Mouse (Mus musculus): ENCODE results near the gene 4931440F15Rik. TPM values are rescaled to one million over a fixed set of nuclear protein-coding genes. Genes with fewer than 3 reads are reported as not detected.
"Not testable (repeated sequence)": the region's sequence is repeated elsewhere in the genome, so short reads cannot be mapped to it uniquely, and the experiment has no call there.

Gene 4931440F15Rik
- polyA plus RNA-seq (2012) = not detected in 2 replicates

- not testable (repeated sequence) for H3K9me3 ChIP-seq (ENCODE audit: control insufficient read depth, low read length); H3K4me1 ChIP-seq (ENCODE audit: control insufficient read depth); H3K36me3 ChIP-seq (ENCODE audit: control insufficient read depth); H3K4me3 ChIP-seq (replicated peaks)
- peaks cover 45% of the 10 kb centered on the region for H3K27me3 ChIP-seq (ENCODE audit: control insufficient read depth)
Observed at GRCm38 (mm10) chr11:29825271-29825718, at the start of gene 4931440F15Rik. Gene 4931440F15Rik (minus strand): TSS chr11:29825668.

DNA sequence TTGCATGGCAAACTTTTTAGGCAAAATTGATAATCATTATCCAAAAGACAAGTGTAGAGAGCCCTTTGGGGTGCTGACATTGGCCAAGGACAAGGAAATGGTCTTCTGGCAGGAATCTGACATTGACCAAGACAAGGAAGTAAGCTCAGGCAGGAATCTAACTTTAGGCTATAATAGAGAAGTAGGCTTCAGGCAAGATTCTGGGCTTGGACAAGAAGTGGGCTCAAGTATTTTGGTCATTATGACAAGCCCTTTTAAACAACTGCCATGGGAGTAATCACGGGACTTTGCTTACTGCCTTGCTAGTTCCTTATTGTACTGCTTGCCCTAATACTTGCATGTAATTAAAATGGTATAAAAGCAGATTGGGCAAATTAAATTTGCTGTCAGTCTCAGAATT is 49.3 kb upstream of the 4931440F15Rik start:
- not testable (repeated sequence) for H3K4me1 ChIP-seq (ENCODE audit: control insufficient read depth); H3K36me3 ChIP-seq (ENCODE audit: control insufficient read depth); H3K4me3 ChIP-seq (replicated peaks); H3K27me3 ChIP-seq (ENCODE audit: control insufficient read depth); H3K9me3 ChIP-seq (ENCODE audit: control insufficient read depth, low read length)

DNA sequence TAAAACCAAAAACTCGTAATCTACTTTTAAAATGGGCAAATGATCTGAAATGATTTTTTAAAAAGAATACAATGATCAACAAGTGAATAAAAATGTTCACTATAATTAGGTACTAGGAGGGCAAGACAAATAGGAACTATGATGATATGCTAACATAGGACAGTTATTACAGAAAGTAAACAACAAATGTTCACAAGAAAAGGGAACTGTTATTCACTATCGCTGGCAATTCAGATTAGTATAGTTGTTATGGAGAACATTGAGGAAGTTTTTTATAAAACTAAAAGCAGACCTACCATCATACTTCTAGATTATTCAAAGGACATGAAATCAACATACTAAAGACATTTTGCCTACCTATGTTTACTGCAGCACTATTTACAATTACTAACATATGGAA is 44.7 kb upstream of the 4931440F15Rik start:
- Histone ChIP-seq H3K4me3 (replicated peaks) (no peak overlapping the region), H3K27me3 (ENCODE audit: control insufficient read depth) (no peaks in the 10 kb centered on the region), H3K9me3 (ENCODE audit: control insufficient read depth, low read length) (no peaks in the 10 kb centered on the region), H3K36me3 (ENCODE audit: control insufficient read depth) (no peaks in the 10 kb centered on the region), H3K4me1 (ENCODE audit: control insufficient read depth) (no peaks in the 10 kb centered on the region)
- TF ChIP-seq TAL1 (IDR thresholded peaks at IDR 0.05; ENCODE audit: low read length) (no peak), GATA1 (IDR thresholded peaks at IDR 0.05; ENCODE audit: low read length) (no peak)

DNA sequence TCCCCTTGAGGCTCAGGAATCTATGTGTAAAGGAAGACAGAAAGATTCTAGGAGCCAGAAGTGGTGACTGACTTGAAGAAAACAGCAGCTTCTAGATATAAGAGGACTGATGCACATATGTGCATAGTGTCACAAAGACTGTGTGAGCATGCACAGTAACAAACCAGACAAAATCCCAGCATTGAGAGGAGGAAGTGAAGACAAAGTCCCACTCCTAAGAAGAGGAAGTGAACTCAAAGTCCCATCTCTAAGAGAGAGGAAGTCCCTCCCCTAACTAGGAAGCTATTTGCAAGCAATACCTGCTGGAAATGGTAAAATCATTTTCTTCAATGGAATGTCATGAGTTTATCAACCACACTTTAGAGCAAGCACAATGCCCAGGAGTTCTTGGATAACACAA is 38.8 kb upstream of the 4931440F15Rik start:
- no peak overlapping the region for H3K4me3 ChIP-seq (replicated peaks)
- no peaks in the 10 kb centered on the region for H3K36me3 ChIP-seq (ENCODE audit: control insufficient read depth)
- no peaks in the 10 kb centered on the region for H3K9me3 ChIP-seq (ENCODE audit: control insufficient read depth, low read length)
- TF ChIP-seq TAL1 (IDR thresholded peaks at IDR 0.05; ENCODE audit: low read length) (no peak), GATA1 (IDR thresholded peaks at IDR 0.05; ENCODE audit: low read length) (no peak)
- no peaks in the 10 kb centered on the region for H3K27me3 ChIP-seq (ENCODE audit: control insufficient read depth)
- no peaks in the 10 kb centered on the region for H3K4me1 ChIP-seq (ENCODE audit: control insufficient read depth)

- no peak overlapping the region for H3K4me3 ChIP-seq (replicated peaks)
- no peaks in the 10 kb centered on the region for H3K27me3 ChIP-seq (ENCODE audit: control insufficient read depth)
- H3K9me3 ChIP-seq (ENCODE audit: control insufficient read depth, low read length) = no peaks in the 10 kb centered on the region
- H3K4me1 ChIP-seq (ENCODE audit: control insufficient read depth) = no peaks in the 10 kb centered on the region
- TF ChIP-seq GATA1 (IDR thresholded peaks at IDR 0.05; ENCODE audit: low read length) (no peak), TAL1 (IDR thresholded peaks at IDR 0.05; ENCODE audit: low read length) (no peak)
- no peaks in the 10 kb centered on the region for H3K36me3 ChIP-seq (ENCODE audit: control insufficient read depth)
Observed at GRCm38 (mm10) chr11:29861750-29862397, 36.4 kb upstream of the 4931440F15Rik start.

DNA sequence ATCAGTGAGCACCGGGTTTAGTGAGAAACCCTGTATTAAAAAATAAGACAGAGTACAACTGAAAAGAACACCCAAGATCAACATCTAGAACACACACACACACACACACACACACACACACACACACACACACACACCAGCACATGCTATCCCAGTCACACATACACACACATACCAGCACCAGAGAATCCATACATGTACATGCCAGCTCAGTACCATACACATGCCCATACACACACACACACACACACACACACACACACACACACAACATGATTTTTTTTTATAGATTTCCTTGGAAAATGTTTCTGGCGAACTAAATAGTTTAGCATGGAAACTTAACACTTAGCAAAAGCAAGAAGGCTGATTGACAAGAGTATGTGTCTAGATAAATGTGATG is 35.6 kb upstream of the 4931440F15Rik start:
- Histone ChIP-seq H3K27me3 (ENCODE audit: control insufficient read depth) (no peaks in the 10 kb centered on the region), H3K36me3 (ENCODE audit: control insufficient read depth) (no peaks in the 10 kb centered on the region), H3K9me3 (ENCODE audit: control insufficient read depth, low read length) (no peaks in the 10 kb centered on the region), H3K4me3 (replicated peaks) (no peak overlapping the region), H3K4me1 (ENCODE audit: control insufficient read depth) (no peaks in the 10 kb centered on the region)
- TF ChIP-seq TAL1 (IDR thresholded peaks at IDR 0.05; ENCODE audit: low read length) (no peak), GATA1 (IDR thresholded peaks at IDR 0.05; ENCODE audit: low read length) (no peak)

GRCm38 (mm10) chr11:29840606-29841227 is 15.2 kb upstream of the 4931440F15Rik start:
- Histone ChIP-seq H3K36me3 (ENCODE audit: control insufficient read depth) (no peaks in the 10 kb centered on the region), H3K4me1 (ENCODE audit: control insufficient read depth) (no peaks in the 10 kb centered on the region), H3K9me3 (ENCODE audit: control insufficient read depth, low read length) (no peaks in the 10 kb centered on the region), H3K27me3 (ENCODE audit: control insufficient read depth) (no peaks in the 10 kb centered on the region), H3K4me3 (replicated peaks) (no peak overlapping the region)
- no peak for TF ChIP-seq GATA1 (IDR thresholded peaks at IDR 0.05; ENCODE audit: low read length)

DNA sequence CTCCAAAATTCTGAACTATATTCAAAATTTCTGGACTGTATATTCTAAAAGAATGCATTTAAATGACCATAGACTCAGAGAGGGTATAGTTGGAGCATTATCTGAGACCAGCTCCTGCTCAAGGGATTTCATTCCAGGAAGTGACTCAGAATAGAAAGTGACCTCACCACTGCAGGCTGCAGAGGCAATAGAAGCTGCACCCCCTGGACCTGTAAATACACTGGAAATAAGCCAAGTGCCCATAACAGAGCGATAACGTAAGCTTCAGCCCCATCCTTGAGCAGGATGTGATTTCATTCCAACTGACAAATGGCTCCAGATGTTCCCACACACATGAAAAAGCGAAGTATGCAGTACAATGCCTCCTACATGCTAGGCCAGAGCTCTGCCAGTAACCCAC is 14.3 kb upstream of the 4931440F15Rik start:
- Histone ChIP-seq H3K9me3 (ENCODE audit: control insufficient read depth, low read length) (no peaks in the 10 kb centered on the region), H3K4me3 (replicated peaks) (no peak overlapping the region), H3K27me3 (ENCODE audit: control insufficient read depth) (no peaks in the 10 kb centered on the region), H3K4me1 (ENCODE audit: control insufficient read depth) (no peaks in the 10 kb centered on the region), H3K36me3 (ENCODE audit: control insufficient read depth) (no peaks in the 10 kb centered on the region)
- TF ChIP-seq GATA1 (IDR thresholded peaks at IDR 0.05; ENCODE audit: low read length) (no peak), TAL1 (IDR thresholded peaks at IDR 0.05; ENCODE audit: low read length) (no peak)

DNA sequence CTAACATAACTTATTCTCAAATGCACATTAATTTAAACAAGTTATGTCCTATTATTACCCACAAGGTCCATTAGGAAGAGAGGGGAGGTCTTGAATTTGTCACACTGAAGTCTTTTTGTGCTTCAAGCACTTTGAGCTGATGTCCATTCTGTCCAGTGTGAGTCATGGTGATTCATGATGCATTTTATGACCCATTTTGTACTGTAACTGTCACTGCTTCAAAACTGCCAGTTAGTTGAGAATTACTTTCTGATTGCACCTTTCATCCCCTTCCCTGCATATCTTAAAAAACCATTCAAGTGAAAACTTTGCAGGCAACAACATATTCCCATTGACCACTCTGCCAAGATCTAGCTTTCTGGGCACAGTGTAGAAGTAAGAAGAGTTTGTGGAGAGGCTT is 11.6 kb upstream of the 4931440F15Rik start:
- Histone ChIP-seq H3K9me3 (ENCODE audit: control insufficient read depth, low read length) (no peaks in the 10 kb centered on the region), H3K36me3 (ENCODE audit: control insufficient read depth) (no peaks in the 10 kb centered on the region), H3K4me3 (replicated peaks) (no peak overlapping the region), H3K4me1 (ENCODE audit: control insufficient read depth) (no peaks in the 10 kb centered on the region), H3K27me3 (ENCODE audit: control insufficient read depth) (no peaks in the 10 kb centered on the region)
- TF ChIP-seq GATA1 (IDR thresholded peaks at IDR 0.05; ENCODE audit: low read length) = no peak
- no peak for TF ChIP-seq TAL1 (IDR thresholded peaks at IDR 0.05; ENCODE audit: low read length)

DNA sequence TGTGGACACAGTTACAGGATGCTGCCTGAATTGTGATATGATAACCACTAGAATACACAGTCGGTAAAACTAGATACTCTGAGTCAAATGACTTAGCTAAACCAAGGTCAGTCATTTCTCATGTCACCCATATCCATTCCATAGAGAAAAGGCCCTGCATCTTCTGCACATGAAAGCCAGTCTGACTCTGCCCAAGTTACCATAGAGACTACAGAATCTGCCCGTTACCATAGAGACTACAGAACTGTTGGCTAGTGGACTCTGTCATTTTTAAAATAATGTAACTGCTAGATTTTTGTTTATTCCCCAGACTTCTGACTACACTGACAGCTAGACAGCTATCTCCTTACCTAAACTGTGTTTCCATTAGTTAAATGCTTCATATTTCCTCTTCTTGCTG is 2.3 kb upstream of the 4931440F15Rik start:
- peaks cover 38% of the 10 kb centered on the region for H3K27me3 ChIP-seq (ENCODE audit: control insufficient read depth)
- H3K4me3 ChIP-seq (replicated peaks) = no peak overlapping the region
- TF ChIP-seq GATA1 (IDR thresholded peaks at IDR 0.05; ENCODE audit: low read length) = no peak
- no peaks in the 10 kb centered on the region for H3K36me3 ChIP-seq (ENCODE audit: control insufficient read depth)
- H3K4me1 ChIP-seq (ENCODE audit: control insufficient read depth) = no peaks in the 10 kb centered on the region
- no peaks in the 10 kb centered on the region for H3K9me3 ChIP-seq (ENCODE audit: control insufficient read depth, low read length)
